Mouse (Mus musculus): ENCODE results near the gene Gzme. TPM values are rescaled to one million over a fixed set of nuclear protein-coding genes. Genes with fewer than 3 reads are reported as not detected.
"Not testable (repeated sequence)": the region's sequence is repeated elsewhere in the genome, so short reads cannot be mapped to it uniquely, and the experiment has no call there.

Gzme gene
- polyA plus RNA-seq (2012; rRNA removed), result not detected in 2 replicates

DNA sequence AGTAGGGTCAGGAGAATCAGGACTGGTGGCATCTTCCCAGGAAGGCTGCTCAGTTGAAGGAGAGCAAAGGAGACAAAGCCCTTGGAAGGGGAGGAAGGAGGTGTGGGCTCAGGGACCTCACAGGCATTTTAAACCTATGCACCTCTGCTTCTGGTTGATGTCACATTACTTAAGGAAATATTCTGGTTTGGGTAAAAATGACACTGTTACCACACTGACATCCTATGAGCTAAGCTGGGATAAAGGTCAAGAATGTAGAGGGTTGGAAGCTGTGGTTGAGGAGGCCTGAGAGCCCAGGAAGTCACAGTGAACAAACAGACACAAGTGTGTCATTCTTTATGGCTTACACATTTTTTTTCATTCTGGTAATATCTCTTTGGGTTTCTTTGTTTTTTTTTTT, at the start of gene Gzme:
TSS of gene Gzme (minus strand) at position 101 of the 400 bp plus-strand sequence.
- no peak for DNase-seq (ENCODE audit: low read depth in 1 of 2, low spot score in 2 of 2)
- H3K27me3 ChIP-seq (ENCODE audit: control insufficient read depth, insufficient read depth, low read length), result no peaks in the 10 kb centered on the region; the same call in 1 of the 2 replicates
- no peak within 1 kb of the TSS for H3K27ac ChIP-seq (ENCODE audit: insufficient read depth, low read length)
- H3K36me3 ChIP-seq (ENCODE audit: control insufficient read depth, insufficient read depth, low read length), result no peaks in the 10 kb centered on the region
- H3K4me3 ChIP-seq (ENCODE audit: extremely low read depth, insufficient read depth, insufficient read length), result no peak within 1 kb of the TSS
- no peaks in the 10 kb centered on the region for H3K4me1 ChIP-seq (ENCODE audit: control insufficient read depth, insufficient read depth, insufficient read length)
- TF ChIP-seq POLR2A (IDR thresholded peaks at IDR 0.05; ENCODE audit: low read depth, low read length), result no peak
- TF ChIP-seq CTCF (IDR thresholded peaks at IDR 0.05; ENCODE audit: extremely low read depth, insufficient read depth, insufficient read length, insufficient replicate concordance), result no peak

DNA sequence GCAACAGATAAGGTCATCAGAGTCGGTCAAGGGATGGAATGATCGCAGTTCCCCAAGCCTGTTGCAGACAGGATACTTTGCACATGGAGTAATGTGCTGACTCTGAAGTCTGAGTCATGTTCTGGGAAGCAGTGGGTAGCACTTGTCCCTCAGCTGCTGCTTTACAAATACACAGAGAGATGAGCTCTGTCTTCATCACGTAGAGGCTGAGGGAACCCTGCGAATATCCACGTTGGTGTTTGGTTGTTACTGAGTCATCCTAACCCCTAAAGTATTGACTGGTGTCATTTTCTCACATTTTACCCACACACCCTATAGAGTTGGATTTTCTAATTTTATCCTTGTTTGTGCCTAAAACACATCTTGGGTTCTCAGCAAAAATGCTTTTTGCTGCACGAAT, 47.6 kb upstream of the Gzme start:
- Histone ChIP-seq H3K4me1 (ENCODE audit: control insufficient read depth, insufficient read depth, insufficient read length) (no peaks in the 10 kb centered on the region), H3K36me3 (ENCODE audit: control insufficient read depth, insufficient read depth, low read length) (no peaks in the 10 kb centered on the region), H3K27me3 (ENCODE audit: control insufficient read depth, insufficient read depth, low read length) (no peaks in the 10 kb centered on the region), H3K4me3 (ENCODE audit: extremely low read depth, insufficient read depth, insufficient read length) (no peak overlapping the region), H3K27ac (ENCODE audit: insufficient read depth, low read length) (no peak overlapping the region)
- no peak for TF ChIP-seq CTCF (IDR thresholded peaks at IDR 0.05; ENCODE audit: extremely low read depth, insufficient read depth, insufficient read length, insufficient replicate concordance)
- TF ChIP-seq POLR2A (IDR thresholded peaks at IDR 0.05; ENCODE audit: low read depth, low read length), result no peak
- WGBS, result 61% methylated on average over 6 of the region's 6 CpGs
- no peak for DNase-seq (ENCODE audit: low read depth in 1 of 2, low spot score in 2 of 2)

DNA sequence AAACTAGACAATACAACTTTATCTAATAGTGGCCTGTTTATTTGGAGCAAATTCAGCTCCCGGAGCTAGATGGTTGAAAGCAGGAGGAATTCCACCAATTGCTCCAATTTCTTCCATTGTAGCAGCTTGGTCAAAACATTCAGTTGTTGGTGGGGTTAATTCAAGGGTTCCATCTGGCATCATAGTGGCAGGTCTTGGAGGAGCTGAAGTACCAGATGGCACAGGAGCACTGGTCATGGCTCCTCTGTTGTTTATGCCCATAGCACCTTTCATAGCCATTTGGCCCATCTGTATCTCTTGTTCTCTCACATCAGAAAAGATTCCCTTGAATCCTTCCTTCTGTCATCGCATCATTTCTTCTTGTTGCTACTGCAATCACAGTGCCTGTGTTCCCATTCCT, 41.7 kb upstream of the Gzme start:
- Histone ChIP-seq H3K36me3 (ENCODE audit: control insufficient read depth, insufficient read depth, low read length) (no peaks in the 10 kb centered on the region), H3K27me3 (ENCODE audit: control insufficient read depth, insufficient read depth, low read length) (no peaks in the 10 kb centered on the region), H3K27ac (ENCODE audit: insufficient read depth, low read length) (no peak overlapping the region), H3K4me1 (ENCODE audit: control insufficient read depth, insufficient read depth, insufficient read length) (no peaks in the 10 kb centered on the region), H3K4me3 (ENCODE audit: extremely low read depth, insufficient read depth, insufficient read length) (no peak overlapping the region)
- WGBS, result 82% methylated on average over 2 of the region's 2 CpGs
- DNase-seq (ENCODE audit: low read depth in 1 of 2, low spot score in 2 of 2), result no peak
- TF ChIP-seq CTCF (IDR thresholded peaks at IDR 0.05; ENCODE audit: extremely low read depth, insufficient read depth, insufficient read length, insufficient replicate concordance), result no peak
- no peak for TF ChIP-seq POLR2A (IDR thresholded peaks at IDR 0.05; ENCODE audit: low read depth, low read length)

DNA sequence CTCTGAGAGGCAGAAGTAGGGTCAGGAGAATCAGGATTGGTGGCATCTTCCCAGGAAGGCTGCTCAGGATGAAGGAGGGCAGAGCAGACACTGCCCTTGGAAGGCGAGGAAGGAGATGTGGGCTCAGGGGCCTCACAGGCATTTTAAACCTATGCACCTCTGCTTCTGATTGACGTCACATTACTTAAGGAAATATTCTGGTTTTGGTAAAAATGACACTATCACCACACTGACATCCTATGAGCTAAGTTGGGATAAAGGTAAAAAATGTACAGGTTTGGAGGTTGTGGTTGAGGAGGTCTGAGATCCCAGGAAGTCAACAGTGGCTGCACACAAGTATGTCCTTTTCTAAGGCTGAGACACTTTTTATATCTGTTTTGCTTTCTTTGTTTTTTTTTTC, 39.1 kb upstream of the Gzme start, which contains the start of gene Gzmg:
TSS of gene Gzmg (minus strand) at position 101 of the 400 bp plus-strand sequence.
- H3K27me3 ChIP-seq (ENCODE audit: control insufficient read depth, insufficient read depth, low read length); DNase-seq (ENCODE audit: low read depth in 1 of 2, low spot score in 2 of 2); H3K4me3 ChIP-seq (ENCODE audit: extremely low read depth, insufficient read depth, insufficient read length); H3K36me3 ChIP-seq (ENCODE audit: control insufficient read depth, insufficient read depth, low read length); H3K27ac ChIP-seq (ENCODE audit: insufficient read depth, low read length); H3K4me1 ChIP-seq (ENCODE audit: control insufficient read depth, insufficient read depth, insufficient read length): not testable (repeated sequence)
- WGBS, result 80% methylated on average over 2 of the region's 2 CpGs

DNA sequence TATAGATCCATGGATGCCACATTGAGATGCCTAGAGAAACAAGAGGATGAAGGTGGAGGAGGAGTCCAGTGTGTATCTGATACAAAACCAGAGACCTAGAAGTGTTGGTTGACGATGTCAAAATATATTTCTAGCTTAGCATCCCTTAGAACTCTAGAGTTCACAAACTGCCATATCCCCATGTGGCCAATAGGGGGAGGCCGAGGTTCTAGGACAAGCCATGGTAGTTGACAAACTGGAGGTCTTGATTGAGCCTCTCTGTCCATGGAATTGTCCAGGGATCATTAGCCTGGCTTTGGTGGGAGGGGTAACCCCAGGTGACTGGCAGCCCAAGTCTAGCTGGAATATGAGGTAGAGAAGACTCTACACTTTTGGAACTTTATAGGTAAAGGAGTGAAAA, 34.9 kb upstream of the Gzme start:
- TF ChIP-seq POLR2A (IDR thresholded peaks at IDR 0.05; ENCODE audit: low read depth, low read length) (no peak), CTCF (IDR thresholded peaks at IDR 0.05; ENCODE audit: extremely low read depth, insufficient read depth, insufficient read length, insufficient replicate concordance) (no peak)
- WGBS, result 58% methylated on average over 2 of the region's 2 CpGs
- H3K4me1 ChIP-seq (ENCODE audit: control insufficient read depth, insufficient read depth, insufficient read length), result no peaks in the 10 kb centered on the region
- H3K36me3 ChIP-seq (ENCODE audit: control insufficient read depth, insufficient read depth, low read length), result no peaks in the 10 kb centered on the region
- H3K4me3 ChIP-seq (ENCODE audit: extremely low read depth, insufficient read depth, insufficient read length), result no peak overlapping the region
- H3K27ac ChIP-seq (ENCODE audit: insufficient read depth, low read length), result no peak overlapping the region
- no peaks in the 10 kb centered on the region for H3K27me3 ChIP-seq (ENCODE audit: control insufficient read depth, insufficient read depth, low read length)
- DNase-seq (ENCODE audit: low read depth in 1 of 2, low spot score in 2 of 2), result no peak

DNA sequence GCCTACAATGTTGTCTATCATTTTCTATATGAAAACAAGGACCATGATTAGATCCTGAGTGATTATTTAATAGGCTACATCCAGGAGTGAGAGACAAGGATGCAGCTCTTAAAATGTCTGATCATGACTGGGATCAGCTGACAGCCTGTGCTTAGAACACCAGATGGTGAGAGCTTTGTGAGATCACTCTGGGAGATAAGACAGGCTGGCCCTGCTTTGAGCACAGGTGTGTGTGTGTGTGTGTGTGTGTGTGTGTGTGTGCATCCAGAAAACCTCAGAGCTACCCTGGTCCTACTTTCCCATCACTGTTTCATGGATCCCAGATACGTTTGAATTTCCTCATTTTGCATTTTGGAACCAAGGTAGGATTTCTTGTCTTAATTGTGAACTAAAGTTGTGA, 13.2 kb upstream of the Gzme start:
- not testable (repeated sequence) for H3K36me3 ChIP-seq (ENCODE audit: control insufficient read depth, insufficient read depth, low read length)
- 42% methylated on average over 1 of the region's 1 CpGs for WGBS

DNA sequence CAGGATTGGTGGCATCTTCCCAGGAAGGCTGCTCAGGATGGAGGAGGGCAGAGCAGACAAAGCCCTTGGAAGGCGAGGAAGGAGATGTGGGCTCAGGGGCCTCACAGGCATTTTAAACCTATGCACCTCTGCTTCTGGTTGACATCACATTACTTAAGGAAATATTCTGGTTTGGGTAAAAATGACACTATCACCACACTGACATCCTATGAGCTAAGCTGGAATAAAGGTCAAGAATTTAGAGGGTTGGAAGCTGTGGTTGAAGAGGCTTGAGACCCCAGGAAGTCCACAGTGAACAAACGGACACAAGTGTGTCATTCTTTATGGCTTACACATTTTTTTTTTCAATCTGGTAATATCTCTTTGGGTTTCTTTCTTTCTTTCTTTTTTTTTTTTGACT, 12.1 kb upstream of the Gzme start, which contains the start of gene Gzmd:
TSS of gene Gzmd (minus strand) at position 101 of the 400 bp plus-strand sequence.
- H3K27me3 ChIP-seq (ENCODE audit: control insufficient read depth, insufficient read depth, low read length); H3K27ac ChIP-seq (ENCODE audit: insufficient read depth, low read length); H3K36me3 ChIP-seq (ENCODE audit: control insufficient read depth, insufficient read depth, low read length); H3K4me3 ChIP-seq (ENCODE audit: extremely low read depth, insufficient read depth, insufficient read length); H3K4me1 ChIP-seq (ENCODE audit: control insufficient read depth, insufficient read depth, insufficient read length); DNase-seq (ENCODE audit: low read depth in 1 of 2, low spot score in 2 of 2): not testable (repeated sequence)
- 74% methylated on average over 2 of the region's 2 CpGs for WGBS

More for the DNA sequence above, 13.2 kb upstream of the Gzme start:
- not testable (repeated sequence) for H3K27ac ChIP-seq (ENCODE audit: insufficient read depth, low read length); H3K4me3 ChIP-seq (ENCODE audit: extremely low read depth, insufficient read depth, insufficient read length); H3K27me3 ChIP-seq (ENCODE audit: control insufficient read depth, insufficient read depth, low read length); H3K4me1 ChIP-seq (ENCODE audit: control insufficient read depth, insufficient read depth, insufficient read length); DNase-seq (ENCODE audit: low read depth in 1 of 2, low spot score in 2 of 2)

DNA sequence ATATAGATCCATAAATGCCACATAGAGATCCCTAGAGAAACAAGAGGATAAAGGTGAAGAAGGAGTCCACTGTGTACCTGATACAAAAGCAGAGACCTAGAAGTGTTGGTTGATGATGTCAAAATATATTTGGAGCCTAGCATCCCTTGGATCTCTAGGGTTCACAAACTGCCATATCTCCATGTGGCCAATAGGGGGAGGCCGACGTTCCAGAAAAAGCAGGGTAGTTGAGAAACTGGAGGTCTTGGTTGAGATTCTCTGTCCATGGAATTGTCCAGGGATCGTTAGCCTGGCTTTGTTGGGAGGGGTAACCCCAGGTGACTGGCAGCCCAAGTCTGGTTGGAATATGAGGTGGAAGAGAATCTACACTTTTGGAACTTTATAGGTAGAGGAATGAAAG, 7.9 kb upstream of the Gzme start:
- H3K27ac ChIP-seq (ENCODE audit: insufficient read depth, low read length), result no peak overlapping the region
- TF ChIP-seq CTCF (IDR thresholded peaks at IDR 0.05; ENCODE audit: extremely low read depth, insufficient read depth, insufficient read length, insufficient replicate concordance) (no peak), POLR2A (IDR thresholded peaks at IDR 0.05; ENCODE audit: low read depth, low read length) (no peak)
- no peaks in the 10 kb centered on the region for H3K36me3 ChIP-seq (ENCODE audit: control insufficient read depth, insufficient read depth, low read length)
- H3K4me3 ChIP-seq (ENCODE audit: extremely low read depth, insufficient read depth, insufficient read length), result no peak overlapping the region
- H3K4me1 ChIP-seq (ENCODE audit: control insufficient read depth, insufficient read depth, insufficient read length), result no peaks in the 10 kb centered on the region
- whole genome bisulfite sequencing, result 54% methylated on average over 3 of the region's 3 CpGs
- no peaks in the 10 kb centered on the region for H3K27me3 ChIP-seq (ENCODE audit: control insufficient read depth, insufficient read depth, low read length)
- no peak for DNase-seq (ENCODE audit: low read depth in 1 of 2, low spot score in 2 of 2)

Data from spleen, adult 2 months (tissue).